Mouse (Mus musculus) MEL (cell line): Measurements from ENCODE around the gene Sema6c.

Source experiments
- CTCF ChIP-seq, 3 experiments: IDR thresholded peaks in 2 of 3; conservative IDR thresholded peaks in 1 of 3; 2 replicates each; pipeline ENCODE4 v1.5.1; 2011 to 2012; ENCODE audit warnings: low read length in 3 of 3, low read depth in 2 of 3, mild to moderate bottlenecking in 2 of 3, improper control_type of control experiment in 1 of 3, inconsistent platforms in 1 of 3, mixed read lengths in 1 of 3, moderate library complexity in 1 of 3; ENCODE audit not compliant: control insufficient read depth in 1 of 3, insufficient read depth in 1 of 3, poor library complexity in 1 of 3, severe bottlenecking in 1 of 3
- ELF1 ChIP-seq: IDR thresholded peaks from 2 replicates; pipeline ENCODE4 v1.6.1; 2014; ENCODE audit warnings: low read depth, mild to moderate bottlenecking, inconsistent platforms, low read length, improper control_type of control experiment, moderate library complexity
- GATA1 ChIP-seq: IDR thresholded peaks from 2 replicates; pipeline ENCODE4 v1.6.1; 2011; ENCODE audit warnings: low read depth, low read length, improper control_type of control experiment
- SMC3 ChIP-seq: IDR thresholded peaks from 2 replicates; pipeline ENCODE4 v1.6.1; 2011; ENCODE audit warnings: low read depth, low read length, improper control_type of control experiment
- TBP ChIP-seq: IDR thresholded peaks from 2 replicates; pipeline ENCODE4 v1.8.0; 2011; ENCODE audit warnings: low read depth, low read length, improper control_type of control experiment

- TF ChIP-seq TBP (no peak), CTCF (IDR thresholded peaks at IDR 0.05 in 2 of 3, conservative IDR thresholded peaks at IDR 0.05 in 1 of 3; ENCODE audit: control insufficient read depth in 1 of 3, insufficient read depth in 1 of 3, low read depth in 2 of 3, low read length in 3 of 3, poor library complexity in 1 of 3, severe bottlenecking in 1 of 3) (no peak), GATA1 (no peak), ELF1 (no peak), SMC3 (no peak)
These were observed 18.7 kb downstream of the Sema6c start for GRCm38 (mm10) chr3:95178948-95179347.
